Mouse (Mus musculus) monocyte, adult 5-6 weeks (primary cell): ENCODE measurements around the gene Cnn3. TPM values are rescaled to one million over a fixed set of nuclear protein-coding genes. Genes with fewer than 3 reads are reported as not detected.

Experiments
- ATAC-seq: fragments of 153-309, 156-312 bp; replicated peaks from 2 replicates; pipeline ENCODE4 v1.8.0; 2017; ENCODE audit warnings: mild to moderate bottlenecking; ENCODE audit not compliant: low TSS enrichment, insufficient number of reproducible peaks, severe bottlenecking, poor library complexity, low FRiP score
- total RNA-seq: library from RNA; stranded (forward); fragments of 200-1000, 200-491, 200-594 nt; gene quantifications from 3 replicates; pipeline ENCODE4 v1.2.3, GENCODE M21; 2017

Cnn3 gene
- 5.2 to 37.7 TPM (median 7.7 TPM) in 3 replicates for total RNA-seq

DNA sequence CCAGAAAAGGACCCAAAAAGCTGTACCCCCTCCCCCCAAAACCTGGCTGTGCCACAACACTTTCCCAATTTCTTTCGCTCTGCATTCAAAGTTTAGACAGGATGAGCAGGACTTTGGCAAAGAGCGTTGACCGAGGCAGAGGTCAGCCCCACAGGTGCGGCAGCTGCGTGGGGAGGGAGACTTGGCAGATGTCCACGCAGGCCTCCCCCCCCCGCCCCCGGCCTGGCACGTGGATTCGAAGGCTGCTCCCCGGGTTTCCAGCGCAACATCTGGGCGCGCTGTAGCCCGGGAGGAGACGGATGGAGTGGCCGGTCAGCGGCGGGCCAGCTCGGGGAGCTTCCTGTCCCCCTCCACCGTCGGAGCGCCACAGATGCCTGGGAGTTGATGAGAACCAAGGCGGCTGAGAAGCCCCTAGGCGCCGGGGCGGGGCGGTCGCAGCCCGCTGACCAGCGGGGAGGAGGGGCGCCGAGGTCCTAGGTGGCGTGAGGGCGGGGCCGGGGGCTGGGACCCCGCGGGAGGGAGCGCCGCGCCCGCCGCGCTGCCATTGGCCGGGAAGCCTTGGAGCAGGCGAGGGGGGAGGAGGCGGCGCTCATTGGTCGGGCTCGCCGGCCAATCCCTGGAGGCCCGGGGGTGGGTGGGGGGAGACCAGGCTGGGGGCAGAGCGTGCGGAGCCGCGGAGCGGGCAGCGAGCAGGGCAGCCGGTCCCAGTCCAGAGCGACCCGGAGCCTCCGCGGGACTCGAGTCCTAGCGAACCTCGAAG, at the start of gene Cnn3:
Gene Cnn3 (plus strand): TSS at position 637 of the 760 bp plus-strand sequence.
- ATAC-seq = no peak

DNA sequence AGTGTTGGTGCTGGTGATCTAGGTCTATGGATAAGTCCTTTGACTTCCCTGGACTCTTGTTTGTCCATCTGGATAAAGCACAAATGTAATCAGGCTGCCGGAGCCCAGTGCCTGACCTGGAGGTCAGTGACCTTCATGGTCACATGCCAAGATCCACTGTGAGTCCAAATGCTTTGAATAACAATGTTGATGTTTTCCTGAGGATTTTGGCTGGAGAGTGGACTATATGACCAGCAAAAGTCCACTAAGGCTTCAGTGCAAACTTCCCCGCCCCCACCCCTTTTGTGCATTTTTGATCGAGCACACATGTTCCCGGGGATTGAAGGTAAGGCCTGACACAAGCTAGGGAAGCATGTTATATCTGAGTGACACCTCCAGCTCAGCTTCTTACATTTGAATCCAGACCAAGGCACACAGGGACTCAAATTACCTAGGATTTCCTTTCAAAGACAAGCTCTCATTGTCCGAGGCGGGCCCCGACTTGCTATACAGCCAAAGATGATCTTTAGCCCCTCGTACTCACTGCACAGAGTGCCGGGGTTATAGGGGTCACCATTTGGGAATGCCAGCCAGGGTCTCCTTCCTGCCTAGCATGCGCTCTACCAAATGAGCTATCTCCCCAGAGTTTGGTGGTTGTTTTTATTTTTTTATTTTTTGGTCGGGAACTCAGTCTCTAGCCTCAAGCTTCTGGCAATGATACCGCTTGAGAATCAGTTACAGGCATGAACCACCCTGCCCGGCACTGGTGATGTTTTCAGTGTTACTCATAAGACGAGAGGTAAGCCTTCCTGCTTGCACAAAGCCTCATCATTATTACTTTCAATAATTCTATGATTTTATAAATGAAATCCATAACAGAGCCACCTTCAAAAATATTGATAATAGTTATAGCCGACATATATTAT, 47.3 kb upstream of the Cnn3 start:
- no peak for ATAC-seq

DNA sequence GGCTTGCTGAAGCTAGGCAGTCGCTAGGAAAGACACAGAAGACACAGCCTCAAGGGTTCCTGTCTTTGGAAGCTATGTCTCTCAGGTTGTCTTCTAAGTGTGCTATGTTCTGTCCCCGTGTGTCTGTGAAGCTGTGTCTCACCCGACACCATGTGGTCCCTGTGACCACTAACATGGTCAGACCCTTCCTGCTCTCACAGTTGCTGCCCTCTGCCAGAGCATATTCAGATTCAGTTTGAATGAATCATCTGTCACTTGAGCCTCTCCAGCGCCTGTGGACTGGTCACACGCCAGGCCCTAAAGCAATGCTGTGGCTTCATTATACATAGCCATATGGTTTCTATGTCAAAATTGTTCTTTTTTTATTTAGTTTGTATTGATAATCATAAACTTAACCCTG, 46.6 kb upstream of the Cnn3 start:
- ATAC-seq = no peak

DNA sequence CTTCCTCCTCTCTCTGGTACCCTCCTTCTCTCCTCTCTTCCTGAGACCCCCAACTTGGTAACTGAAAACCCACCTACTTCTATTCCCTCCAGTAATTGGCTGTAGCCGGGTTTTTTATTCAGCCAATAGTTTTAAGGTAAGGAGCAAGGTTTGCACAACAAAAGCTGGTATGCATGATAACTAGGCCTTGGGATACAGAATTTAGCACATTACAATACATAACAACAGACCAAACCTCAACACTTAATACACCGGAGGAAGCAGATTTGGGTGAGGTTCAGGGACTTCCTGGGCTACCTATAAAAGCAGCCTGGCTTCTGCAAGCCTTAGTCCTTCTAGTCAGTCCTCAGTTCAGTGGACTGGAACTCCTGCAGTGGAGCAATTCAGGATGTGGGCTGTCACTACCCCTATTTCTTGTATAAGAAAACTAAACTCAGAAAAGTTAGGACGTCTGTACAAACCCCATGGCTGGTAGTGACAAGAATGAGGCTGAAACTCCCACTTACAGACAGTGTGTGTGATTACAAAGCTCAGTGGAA, 38.8 kb upstream of the Cnn3 start:
- no peak for ATAC-seq

DNA sequence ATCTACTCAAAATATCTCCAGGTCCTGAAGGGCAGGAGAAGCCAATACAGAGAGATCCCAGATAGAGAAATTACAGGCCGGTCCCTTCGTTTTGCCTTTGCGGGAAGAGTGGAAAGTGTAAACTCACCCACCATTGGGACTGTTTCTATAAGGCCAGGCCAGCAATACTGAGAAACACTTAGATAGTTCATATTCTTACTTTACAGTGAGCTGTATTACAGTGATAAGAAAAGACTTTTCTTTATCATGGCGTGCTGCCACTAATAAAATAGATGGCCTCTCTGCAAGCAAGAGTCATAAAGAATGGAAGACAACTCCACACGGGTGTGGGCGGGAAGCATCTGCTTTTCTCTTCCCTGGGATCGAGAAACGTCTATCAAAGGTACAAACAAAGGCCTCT, 36.9 kb upstream of the Cnn3 start:
- ATAC-seq = no peak

DNA sequence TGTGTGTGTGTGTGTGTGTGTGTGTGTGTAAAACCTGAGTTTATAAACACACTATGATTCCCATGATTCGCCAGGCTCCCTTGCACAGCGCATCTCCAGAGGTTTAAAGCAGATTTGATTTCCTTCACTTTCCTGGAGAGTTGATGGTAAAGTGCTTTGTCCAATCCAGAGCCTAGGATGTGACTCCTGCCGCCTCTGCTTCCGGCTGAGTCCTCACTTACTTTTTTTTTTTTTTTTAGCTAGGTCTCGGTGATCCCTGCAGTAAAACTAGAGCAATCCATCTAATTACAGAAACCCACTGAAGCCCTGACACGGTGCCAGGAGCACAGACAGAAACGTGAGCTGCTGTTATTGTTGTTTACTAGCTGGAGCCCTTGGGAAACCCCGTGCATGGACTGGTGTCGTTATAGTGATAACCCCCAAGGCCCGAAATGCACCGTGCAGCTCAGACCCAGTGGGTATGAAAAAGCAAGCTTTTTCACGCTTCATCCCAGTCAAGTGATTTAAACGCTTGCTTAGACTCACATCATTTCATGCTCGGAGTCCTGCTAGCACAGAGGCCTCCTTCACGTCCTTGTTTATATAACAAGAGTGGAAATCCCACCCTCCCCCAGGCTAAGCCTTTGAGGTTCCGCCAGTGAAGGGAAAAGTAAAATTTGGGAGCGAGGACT, 36.3 kb upstream of the Cnn3 start:
- ATAC-seq = no peak

DNA sequence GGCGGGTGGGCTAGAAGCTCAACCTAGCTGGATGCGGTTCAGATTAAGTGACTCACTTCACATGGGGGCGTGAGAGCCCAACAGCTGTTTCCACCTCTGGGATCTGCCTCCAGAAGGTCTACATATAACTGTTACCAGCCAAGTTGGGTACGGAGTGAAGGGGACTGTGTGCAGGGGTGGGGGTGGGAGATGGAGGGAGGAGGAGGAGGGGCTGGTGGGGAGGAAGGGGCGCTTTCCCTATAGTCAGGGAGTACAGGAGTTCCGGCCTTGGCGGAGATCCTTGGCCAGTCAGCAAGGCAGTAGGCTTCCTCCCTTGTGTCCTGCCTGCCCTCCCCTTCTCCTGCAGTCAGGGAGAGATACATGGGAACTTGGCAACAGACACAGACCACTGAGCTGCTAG, 35.6 kb upstream of the Cnn3 start:
- no peak for ATAC-seq

DNA sequence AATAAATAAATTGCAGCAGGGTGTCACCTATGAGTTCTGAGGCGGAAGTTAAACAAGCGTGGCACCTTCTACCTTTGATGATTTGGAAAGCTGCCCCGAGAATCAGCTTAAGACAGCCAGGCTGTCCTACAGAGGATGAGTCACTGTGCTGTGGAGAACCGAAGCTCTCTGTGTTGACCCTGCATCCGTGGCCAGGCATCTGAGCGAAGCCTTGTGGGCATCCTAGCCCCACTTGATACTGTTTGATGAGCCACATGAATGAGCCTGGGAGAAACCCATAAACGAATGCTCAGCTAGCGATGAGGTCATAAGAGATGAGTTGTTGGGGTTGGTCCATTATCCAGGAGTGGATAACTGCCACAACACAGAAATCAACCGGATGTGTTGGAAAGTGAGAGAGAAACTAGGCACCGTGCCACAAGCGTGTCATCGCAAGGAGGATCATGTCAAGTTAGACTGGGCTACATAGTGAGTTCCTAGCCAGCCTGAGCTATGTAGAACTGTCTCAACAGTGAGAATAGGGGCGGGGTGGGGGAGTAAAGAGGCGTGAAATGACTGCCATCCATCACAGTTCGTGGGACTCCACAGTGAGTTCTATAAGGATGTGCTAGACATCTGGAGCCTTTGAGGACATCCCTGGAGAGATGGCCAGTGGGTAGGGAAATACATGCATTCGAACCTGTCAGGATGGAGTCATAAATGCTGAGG, 30.6 kb upstream of the Cnn3 start:
- no peak for ATAC-seq

DNA sequence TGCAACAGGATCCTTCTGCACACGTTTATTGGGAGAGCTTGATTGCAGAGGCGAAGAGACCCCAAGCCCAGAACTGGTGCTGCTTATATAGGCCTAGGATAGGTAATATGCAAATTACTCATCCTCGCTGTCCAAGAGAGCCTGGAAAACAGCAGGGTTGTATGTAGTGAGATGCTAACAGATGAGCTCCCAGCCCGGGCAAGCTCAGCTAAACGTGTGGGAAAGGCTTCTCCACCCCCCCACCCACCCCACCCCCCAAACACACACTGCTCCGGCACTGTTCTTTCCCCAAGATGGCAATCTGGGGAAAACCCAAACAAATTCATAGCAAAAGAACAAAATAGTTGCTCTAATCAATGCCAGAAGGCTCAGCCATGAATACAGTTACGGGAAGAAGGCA, 29.7 kb upstream of the Cnn3 start:
- ATAC-seq = no peak

DNA sequence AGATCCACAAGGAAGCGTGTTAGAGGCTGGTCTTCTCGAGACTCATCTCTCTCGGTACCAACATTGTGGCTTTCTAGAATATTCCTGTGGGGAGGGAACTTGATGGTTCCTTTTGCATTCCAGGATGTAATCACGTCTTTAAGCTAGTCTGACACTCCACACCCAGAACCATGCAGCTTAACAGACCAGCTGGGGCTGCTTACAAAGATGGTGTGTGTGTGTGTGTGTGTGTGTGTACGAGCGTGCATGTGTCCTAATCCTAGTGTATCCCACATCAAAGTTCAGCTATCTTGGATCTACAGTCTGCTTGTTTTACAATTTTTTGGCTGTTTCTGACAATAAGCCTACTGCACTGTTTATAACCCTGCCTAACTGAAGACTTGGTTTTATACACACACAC, 29.3 kb upstream of the Cnn3 start:
- ATAC-seq = no peak

DNA sequence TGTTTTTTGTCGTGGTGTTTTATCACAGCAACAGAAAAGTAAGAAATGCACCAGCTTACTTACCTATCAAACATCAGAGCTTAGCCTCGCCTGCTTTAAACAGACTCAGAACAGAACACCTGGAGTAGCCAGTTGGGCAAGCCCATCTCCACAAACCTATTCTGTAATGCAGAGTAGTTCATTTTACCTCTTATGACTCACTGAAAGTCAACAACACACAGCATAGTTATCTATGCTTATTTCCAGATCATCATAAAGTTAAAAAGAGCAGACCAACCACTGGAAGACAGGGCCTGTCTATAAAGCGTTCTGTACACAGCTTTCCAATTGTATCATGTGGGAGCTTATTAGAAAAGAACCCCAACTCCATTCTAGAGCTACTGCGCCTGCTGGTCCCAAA, 24.9 kb upstream of the Cnn3 start:
- ATAC-seq = no peak

DNA sequence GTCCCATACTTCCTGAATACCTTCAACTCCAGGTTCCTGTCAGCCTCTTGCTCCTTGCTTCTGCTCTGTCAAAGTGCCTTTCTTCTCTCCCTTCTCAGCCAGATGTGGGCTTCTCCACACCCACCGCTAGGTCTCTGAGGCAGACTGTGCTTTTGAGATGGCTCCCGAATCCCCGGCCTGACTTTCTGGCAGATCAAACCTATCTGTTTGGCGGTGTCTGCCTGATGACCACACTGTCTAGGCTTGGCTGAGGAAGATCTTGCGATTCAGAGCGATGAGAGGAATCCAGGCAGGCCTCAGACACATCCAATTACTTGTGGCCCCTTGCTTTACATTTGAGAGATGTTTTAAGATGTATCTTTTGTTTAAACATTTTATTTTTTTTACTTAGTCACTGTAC, 24.2 kb upstream of the Cnn3 start:
- no peak for ATAC-seq

DNA sequence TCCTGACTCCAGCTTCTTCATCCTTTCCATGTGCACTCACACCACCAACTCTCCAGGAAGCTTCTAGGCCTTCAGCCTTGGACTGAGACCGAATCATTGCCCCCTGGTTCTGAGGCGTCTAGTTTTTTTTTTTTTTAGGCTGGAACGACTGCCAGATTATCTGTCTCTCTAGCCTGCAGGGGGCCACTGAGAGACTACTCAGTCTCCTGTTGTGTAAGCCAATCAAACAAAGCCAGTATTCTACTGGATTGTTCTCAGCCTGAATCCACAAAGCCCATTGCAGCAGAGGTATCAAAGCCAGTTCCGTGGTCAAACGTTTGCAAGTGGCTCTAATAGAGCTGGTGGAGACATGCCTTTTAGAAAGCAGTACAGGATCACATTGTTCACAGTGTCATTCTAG, 22.8 kb upstream of the Cnn3 start:
- ATAC-seq = no peak

DNA sequence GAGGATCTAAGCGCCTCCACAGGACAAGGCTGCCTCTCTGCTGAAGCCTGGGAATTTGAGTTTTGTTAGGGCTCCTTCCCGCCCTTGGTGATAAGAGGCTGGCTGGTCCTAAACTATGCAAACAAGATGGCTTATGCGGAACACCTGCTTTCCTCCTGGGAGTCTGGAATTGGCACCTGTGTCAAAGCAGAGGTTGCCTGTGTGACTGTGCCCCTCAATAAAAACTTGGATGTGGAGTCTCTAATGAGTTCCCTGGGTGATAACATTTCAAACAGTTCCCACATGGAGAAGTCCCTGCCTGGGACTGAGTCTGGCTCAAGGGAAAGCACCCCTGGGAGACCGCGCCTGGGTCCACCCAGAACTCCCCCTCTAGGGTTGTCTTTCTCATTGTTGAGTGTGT, 21.2 kb upstream of the Cnn3 start:
- ATAC-seq = no peak

DNA sequence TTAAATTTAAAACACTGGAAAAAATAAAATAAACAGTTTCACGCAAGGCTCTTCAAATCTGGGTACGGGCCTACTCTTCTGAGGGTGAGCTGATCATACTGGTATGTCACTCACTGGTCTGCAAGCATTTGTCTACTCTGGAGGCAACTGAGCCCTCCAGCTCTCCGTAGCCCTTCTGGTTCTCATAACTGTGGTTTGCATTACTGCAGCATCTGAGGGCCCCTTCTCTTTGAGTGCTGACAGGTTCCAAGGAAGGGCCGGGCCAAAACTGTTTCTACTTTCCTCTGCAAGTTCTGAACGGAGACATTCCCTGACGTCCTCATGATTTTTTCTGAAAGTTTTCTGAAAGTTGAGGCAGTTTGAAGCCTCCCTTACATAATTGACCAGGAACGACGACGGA, 18.9 kb upstream of the Cnn3 start:
- no peak for ATAC-seq

DNA sequence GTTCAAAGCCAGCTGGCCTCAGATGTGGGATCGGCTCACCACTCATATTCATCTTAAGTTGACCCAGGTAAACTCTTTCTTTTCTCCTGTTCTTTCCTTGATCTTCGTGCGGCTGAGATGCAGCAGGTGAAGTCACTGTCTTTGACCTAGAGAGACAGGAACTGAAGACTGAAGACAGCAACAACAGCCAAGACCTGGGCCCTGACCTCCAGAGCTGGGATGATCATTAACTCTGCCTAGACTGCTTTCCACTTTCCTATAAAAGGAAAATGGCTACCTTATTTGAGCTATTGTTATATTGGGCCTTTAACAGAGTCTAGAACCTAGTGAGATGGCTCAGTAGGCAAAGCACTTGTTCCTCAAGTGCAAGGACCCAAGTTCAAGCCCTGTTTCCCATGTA, 17.9 kb upstream of the Cnn3 start:
- no peak for ATAC-seq

DNA sequence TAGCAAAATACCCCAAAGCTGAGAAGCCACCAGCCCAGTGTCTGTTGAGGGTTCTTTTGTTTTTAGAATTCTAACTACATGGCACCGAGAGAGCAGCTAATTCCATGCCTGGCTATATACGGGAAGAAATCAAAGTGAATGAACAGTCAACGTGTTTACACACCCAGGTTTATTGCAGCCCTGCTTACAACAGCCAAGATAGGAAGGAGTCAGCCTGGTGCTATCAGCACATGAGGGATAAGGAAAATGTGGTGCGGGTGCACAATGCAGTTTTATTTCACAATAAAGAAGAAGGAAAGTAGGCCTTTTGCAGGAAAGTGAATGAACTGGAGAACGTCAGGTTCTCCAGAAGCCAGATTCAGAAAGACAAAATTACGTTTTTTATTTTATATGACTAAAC, 14.8 kb upstream of the Cnn3 start:
- no peak for ATAC-seq

DNA sequence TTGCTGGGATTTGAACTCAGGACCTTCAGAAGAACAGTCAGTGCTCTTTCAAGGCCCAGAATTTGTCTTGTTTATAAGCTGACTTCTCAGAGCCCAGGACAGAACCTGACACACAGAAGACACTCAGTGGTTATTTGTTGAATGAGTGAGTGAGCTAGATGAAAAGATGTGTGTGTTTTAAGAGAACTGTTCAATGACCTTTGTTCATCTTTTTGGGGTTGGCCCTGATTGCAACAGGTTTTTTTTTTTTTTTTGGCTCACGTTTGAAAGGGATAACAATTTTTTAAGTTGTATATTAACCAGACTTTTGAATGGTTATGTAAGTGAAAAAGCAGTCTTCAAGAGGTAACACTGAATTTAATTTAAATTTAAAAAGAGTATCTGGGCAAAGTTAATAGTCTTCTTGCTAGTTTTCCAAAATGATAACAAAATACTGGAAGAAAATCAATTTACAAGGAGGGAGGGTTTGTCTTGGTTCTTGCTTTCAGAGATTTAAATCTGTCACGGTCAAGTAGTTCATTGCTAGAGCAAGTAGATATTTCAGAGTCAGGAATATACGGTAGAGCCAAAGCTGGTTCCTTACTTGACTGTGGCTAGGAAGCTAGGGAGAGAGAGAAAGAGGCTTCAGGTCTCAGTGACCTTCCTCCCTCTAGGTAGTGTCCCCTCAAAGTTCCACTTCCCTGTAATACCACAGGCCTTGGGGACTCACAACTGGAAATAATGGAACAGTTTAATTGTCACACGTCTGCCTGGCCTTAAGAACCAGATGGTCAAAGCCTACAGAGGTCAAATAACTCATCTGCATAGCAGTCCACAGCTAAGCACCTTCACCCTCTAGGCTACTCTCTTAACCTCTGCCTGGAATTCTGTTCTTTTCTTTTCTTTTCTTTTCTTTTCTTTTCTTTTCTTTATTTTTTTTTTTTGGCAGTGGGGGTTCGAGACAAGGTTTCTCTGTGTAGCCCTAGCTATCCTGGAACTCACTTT, 9.8 kb upstream of the Cnn3 start:
- no peak for ATAC-seq
